9 mouse cellular contexts compared by ENCODE assay signal in the genomic region with DNA sequence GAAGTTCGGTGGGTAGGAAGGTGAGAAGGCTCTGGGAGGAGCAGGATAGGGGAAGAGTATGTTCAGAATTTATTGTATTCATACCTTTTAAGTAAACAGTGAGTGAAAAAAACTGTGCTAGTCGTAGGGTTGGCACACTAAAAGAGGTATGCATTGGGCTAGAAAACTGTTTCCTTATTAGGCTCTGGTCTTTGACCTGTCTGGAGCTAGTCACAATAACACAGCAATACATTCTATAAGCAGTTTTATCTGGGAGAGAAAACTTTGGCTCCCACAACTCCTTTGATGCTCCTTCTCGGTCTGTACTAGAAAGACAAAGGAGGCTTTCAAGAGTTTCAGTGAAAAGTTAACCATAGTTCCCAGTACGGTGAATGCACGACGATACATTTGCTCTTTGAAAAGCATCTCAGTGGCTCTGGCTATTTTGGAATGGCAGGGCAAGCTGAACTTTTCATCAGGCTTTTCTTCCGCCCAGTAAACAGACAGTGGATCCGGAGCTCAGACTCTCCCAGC. TPM values are rescaled to one million over a fixed set of nuclear protein-coding genes. Genes with fewer than 3 reads are reported as not detected.
DNase-seq lines count a peak whose midpoint lies in the region; ATAC-seq and TF ChIP-seq lines count a peak whose summit lies in the region.
"Had no signal": no experiment of that assay in that cellular context is flagged by ENCODE, and none has a peak within 500 bp of the region (broad histone marks: within the 10 kb centered on the region; RNA-seq: fewer than 3 reads in every experiment).

No protein-coding gene starts in this region.

- H3K9ac ChIP-seq in heart, adult 2 months (ENCODE audit: low read depth, low read length): peak overlapping the region; percentile 66
- H3K9ac ChIP-seq in forebrain, embryonic 11.5 days (ENCODE audit: low read length): peak overlapping the region; percentile 59
- peak overlapping the region; percentile 90 for H3K9ac ChIP-seq in liver, embryonic 13.5 days

- WGBS in heart, adult 2 months: 14% methylated on average over 8 of the region's 8 CpGs
- 23% methylated on average over 8 of the region's 8 CpGs for WGBS in forebrain, embryonic 11.5 days
- 14% methylated on average over 8 of the region's 8 CpGs for WGBS in liver, embryonic 13.5 days (ENCODE audit: insufficient replicate concordance)

- peak overlapping the region; percentile 68 for H3K27ac ChIP-seq in heart, adult 2 months
- no peak overlapping the region for H3K27ac ChIP-seq in forebrain, embryonic 11.5 days (ENCODE audit: low read depth, low read length)
- H3K27ac ChIP-seq in liver, embryonic 13.5 days: peak overlapping the region; percentile 94

- DNase-seq in heart, adult 2 months: no peak
- DNase-seq in heart, adult 18-20 months: no peak
- DNase-seq in 3T3-L1 (ENCODE audit: low read depth, low spot score): peak; percentile 3
- DNase-seq in forebrain, embryonic 11.5 days (ENCODE audit: low spot score): no peak
- DNase-seq in liver, embryonic 13.5 days: no peak
- no peak for DNase-seq in adrenal gland, postnatal 14 days
- no peak for DNase-seq in spleen, adult 12 weeks (ENCODE audit: low spot score)
- no peak for DNase-seq in kidney, adult 18-20 months

- H3K79me2 ChIP-seq in heart, adult 2 months (replicated peaks; ENCODE audit: control insufficient read depth, insufficient read depth, low read length): no peaks in the 10 kb centered on the region

- peak; percentile 3; the same call in 1 of the 2 replicates for ATAC-seq in forebrain, embryonic 11.5 days (replicated peaks; ENCODE audit: low FRiP score)
- peak; percentile 2 for ATAC-seq in liver, embryonic 13.5 days (ENCODE audit: low read depth)

- intact Hi-C loops in heart, adult 2 months (cut with DNase I): loop anchor here (5.0 kb wide), 1 partner anchor 75 kb away; a partner anchor contains a TSS

- TF ChIP-seq CTCF in heart, adult 2 months (IDR thresholded peaks at IDR 0.05): no peak

- TF ChIP-seq EP300 in heart, adult 2 months (IDR thresholded peaks at IDR 0.05; ENCODE audit: insufficient read depth, low read depth, low read length): no peak

- no peaks in the 10 kb centered on the region for H3K9me3 ChIP-seq in forebrain, embryonic 11.5 days (ENCODE audit: control insufficient read depth, low read length)
- H3K9me3 ChIP-seq in liver, embryonic 13.5 days (replicated peaks): no peaks in the 10 kb centered on the region

- H3K4me3 ChIP-seq in heart, adult 2 months: peak overlapping the region; percentile 56
- peak overlapping the region; percentile 52 for H3K4me3 ChIP-seq in forebrain, embryonic 11.5 days (ENCODE audit: low read depth, low read length)
- peak overlapping the region; percentile 77 for H3K4me3 ChIP-seq in liver, embryonic 13.5 days (replicated peaks)

- no peaks in the 10 kb centered on the region; the same call in 1 of the 2 replicates for H3K36me3 ChIP-seq in heart, adult 2 months (ENCODE audit: control insufficient read depth, insufficient read depth, low read length)
- H3K36me3 ChIP-seq in forebrain, embryonic 11.5 days (ENCODE audit: control insufficient read depth, insufficient read depth, low read length): no peaks in the 10 kb centered on the region
- no peaks in the 10 kb centered on the region; the same call in 1 of the 2 replicates for H3K36me3 ChIP-seq in liver, embryonic 13.5 days

- H3K4me1 ChIP-seq in heart, adult 2 months (ENCODE audit: control insufficient read depth, insufficient read depth, low read length): no peaks in the 10 kb centered on the region; the same call in 1 of the 2 replicates
- H3K4me1 ChIP-seq in forebrain, embryonic 11.5 days (replicated peaks; ENCODE audit: control insufficient read depth, insufficient read depth, low read length): no peaks in the 10 kb centered on the region
- H3K4me1 ChIP-seq in liver, embryonic 13.5 days (replicated peaks): peaks cover 12% of the 10 kb centered on the region

- H3K27me3 ChIP-seq in heart, adult 2 months (ENCODE audit: control insufficient read depth, insufficient read depth, low read length): no peaks in the 10 kb centered on the region
- H3K27me3 ChIP-seq in forebrain, embryonic 11.5 days (ENCODE audit: control insufficient read depth, insufficient read depth, low read length): no peaks in the 10 kb centered on the region
- no peaks in the 10 kb centered on the region for H3K27me3 ChIP-seq in liver, embryonic 13.5 days

- TF ChIP-seq POLR2A in heart, adult 2 months (IDR thresholded peaks at IDR 0.05; ENCODE audit: insufficient read depth, low read depth, low read length): no peak

- peak overlapping the region; percentile 51; the same call in 1 of the 2 replicates for H3K4me2 ChIP-seq in forebrain, embryonic 11.5 days (ENCODE audit: low read depth, low read length, severe bottlenecking)
- peak overlapping the region; percentile 65 for H3K4me2 ChIP-seq in liver, embryonic 13.5 days

RNA-seq across cellular contexts. Expression of a gene that starts 0.6 kb away (rescaled TPM):
- 1 to 10 TPM; 7.3 to 8.2 TPM for total RNA-seq in heart, adult 2 months (2021)
- polyA plus RNA-seq in heart, adult 2 months (2012; rRNA removed): 3.3 and 6.5 TPM in 2 replicates
- total RNA-seq in heart, adult 18-20 months (2021): 1 to 10 TPM; 9.3 to 9.6 TPM
- 3.9 and 4.7 TPM in 2 replicates for polyA plus RNA-seq in forebrain, embryonic 11.5 days (2014; fragmentation: Nextera tagmentation; extraction: Ambion mirVana)
- 18.2 and 26.5 TPM in 2 replicates for polyA plus RNA-seq in liver, embryonic 13.5 days (2015; fragmentation: Nextera tagmentation; extraction: Ambion mirVana)
- total RNA-seq in adrenal gland, postnatal 14 days (2021): 2.1 and 2.9 TPM in 2 replicates

RNA-seq across cellular contexts. Expression of a gene that starts 11.6 kb away (rescaled TPM):
- under 1 TPM in 1 of 2 experiments, not detected in 1; 0.86 TPM for total RNA-seq in heart, adult 2 months (2021)
- 0.33 TPM in 1 of 2 replicates, not detected in the other for polyA plus RNA-seq in heart, adult 2 months (2012; rRNA removed)
- 1 to 10 TPM in 1 of 2 experiments, not detected in 1; 1.0 TPM for total RNA-seq in heart, adult 18-20 months (2021)
- not detected in 2 replicates for polyA plus RNA-seq in forebrain, embryonic 11.5 days (2014; fragmentation: Nextera tagmentation; extraction: Ambion mirVana)
- 1.5 and 1.8 TPM in 2 replicates for polyA plus RNA-seq in liver, embryonic 13.5 days (2015; fragmentation: Nextera tagmentation; extraction: Ambion mirVana)
- not detected in 2 replicates for total RNA-seq in adrenal gland, postnatal 14 days (2021)
- polyA plus RNA-seq: C2C12 had no signal

RNA-seq across cellular contexts. Expression of a gene that starts 15.3 kb away (rescaled TPM):
- total RNA-seq in heart, adult 2 months (2021): not detected
- not detected in 2 replicates for polyA plus RNA-seq in heart, adult 2 months (2012; rRNA removed)
- not detected for total RNA-seq in heart, adult 18-20 months (2021)
- not detected in 2 replicates for polyA plus RNA-seq in forebrain, embryonic 11.5 days (2014; fragmentation: Nextera tagmentation; extraction: Ambion mirVana)
- polyA plus RNA-seq in liver, embryonic 13.5 days (2015; fragmentation: Nextera tagmentation; extraction: Ambion mirVana): 3.6 and 3.7 TPM in 2 replicates
- total RNA-seq in adrenal gland, postnatal 14 days (2021): not detected in 2 replicates
- polyA plus RNA-seq: C2C12 had no signal
